Mouse (Mus musculus): Measurements from ENCODE around the gene Gm28230.

Gm28230 gene

GRCm38 (mm10) chr2:74691022-74691951, 35.2 kb upstream of the Gm28230 start, which contains the start of gene Hoxd10:
TSS of gene Hoxd10 (plus strand) at chr2:74691924.
- DNase-seq (ENCODE audit: low read depth, low spot score): peak; percentile 67

GRCm38 (mm10) chr2:74691995-74692807, 34.3 kb upstream of the Gm28230 start:
- no peak for DNase-seq (ENCODE audit: low read depth, low spot score)

- no peak for DNase-seq (ENCODE audit: low read depth, low spot score)
Observed at GRCm38 (mm10) chr2:74692808-74693431, 33.6 kb upstream of the Gm28230 start.

GRCm38 (mm10) chr2:74693432-74693827, 33.1 kb upstream of the Gm28230 start:
- no peak for DNase-seq (ENCODE audit: low read depth, low spot score)

- no peak for DNase-seq (ENCODE audit: low read depth, low spot score)
Observed at GRCm38 (mm10) chr2:74694066-74694465, 32.5 kb upstream of the Gm28230 start.

GRCm38 (mm10) chr2:74695383-74695782, 31.1 kb upstream of the Gm28230 start:
- DNase-seq (ENCODE audit: low read depth, low spot score): no peak

GRCm38 (mm10) chr2:74695813-74696430, 30.6 kb upstream of the Gm28230 start:
- DNase-seq (ENCODE audit: low read depth, low spot score): no peak

- DNase-seq (ENCODE audit: low read depth, low spot score): no peak
Observed at GRCm38 (mm10) chr2:74696442-74697335, 29.8 kb upstream of the Gm28230 start.

- peak; percentile 61 for DNase-seq (ENCODE audit: low read depth, low spot score)
Observed at GRCm38 (mm10) chr2:74697567-74698121, 28.9 kb upstream of the Gm28230 start, which contains the start of gene Hoxd9. TSS of gene Hoxd9 (plus strand) at chr2:74697727.

- no peak for DNase-seq (ENCODE audit: low read depth, low spot score)
Observed at GRCm38 (mm10) chr2:74698201-74699052, 28.1 kb upstream of the Gm28230 start.

- DNase-seq (ENCODE audit: low read depth, low spot score): no peak
Observed at GRCm38 (mm10) chr2:74699053-74699430, 27.5 kb upstream of the Gm28230 start.

- no peak for DNase-seq (ENCODE audit: low read depth, low spot score)
Observed at GRCm38 (mm10) chr2:74699664-74700545, 26.6 kb upstream of the Gm28230 start.

- no peak for DNase-seq (ENCODE audit: low read depth, low spot score)
Observed at GRCm38 (mm10) chr2:74700546-74701112, 25.9 kb upstream of the Gm28230 start.

- DNase-seq (ENCODE audit: low read depth, low spot score): peak; percentile 87
Observed at GRCm38 (mm10) chr2:74701949-74702819, 24.3 kb upstream of the Gm28230 start.

GRCm38 (mm10) chr2:74702820-74703219, 23.7 kb upstream of the Gm28230 start:
- no peak for DNase-seq (ENCODE audit: low read depth, low spot score)

- no peak for DNase-seq (ENCODE audit: low read depth, low spot score)
Observed at GRCm38 (mm10) chr2:74703317-74703716, 23.2 kb upstream of the Gm28230 start.
